ENCODE assay signal across 13 mouse cellular contexts in the genomic region with DNA sequence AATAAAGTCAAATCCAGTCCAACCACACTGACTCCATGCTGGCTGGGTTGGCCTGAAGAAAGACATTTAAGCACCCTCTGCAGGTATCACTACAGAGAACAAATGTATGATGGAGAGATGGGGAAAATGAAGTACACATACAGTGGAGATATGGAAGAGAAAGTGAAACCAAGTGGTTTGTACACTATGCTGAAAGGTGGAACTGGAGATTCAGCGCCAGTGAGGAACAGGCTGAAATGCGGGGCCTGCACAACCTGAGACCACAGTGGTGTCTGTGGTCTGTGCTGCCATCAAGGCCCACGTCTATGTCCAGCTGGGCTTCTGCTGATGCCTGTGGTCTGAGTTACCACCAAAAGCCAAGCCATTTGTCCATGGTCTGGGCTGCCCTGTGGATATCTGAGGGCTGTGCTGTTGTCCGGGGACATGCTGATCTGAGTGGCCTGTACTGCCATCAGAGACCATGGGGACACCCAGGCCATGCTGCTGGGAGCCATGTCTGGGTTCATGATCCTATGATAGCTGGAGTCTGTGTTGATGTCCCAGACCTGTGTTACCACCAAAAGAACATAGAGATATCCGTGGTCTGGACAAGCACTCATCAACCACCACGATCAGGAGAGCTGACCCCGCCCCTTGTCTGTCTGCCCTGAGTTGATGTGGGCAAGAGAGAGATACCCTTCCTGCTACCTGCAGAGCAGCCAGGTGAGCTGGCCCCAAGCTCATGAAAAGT. TPM values are rescaled to one million over a fixed set of nuclear protein-coding genes. Genes with fewer than 3 reads are reported as not detected.
DNase-seq lines count a peak whose midpoint lies in the region; ATAC-seq and TF ChIP-seq lines count a peak whose summit lies in the region.
"Had no signal": no experiment of that assay in that cellular context is flagged by ENCODE, and none has a peak within 500 bp of the region (broad histone marks: within the 10 kb centered on the region; RNA-seq: fewer than 3 reads in every experiment).

No protein-coding gene starts in this region.

- no peaks in the 10 kb centered on the region for H3K27me3 ChIP-seq in spleen, adult 2 months (ENCODE audit: control insufficient read depth, insufficient read depth, low read length)
- H3K27me3 ChIP-seq in embryonic facial prominence, embryonic 13.5 days, result no peaks in the 10 kb centered on the region

- no peak overlapping the region for H3K9ac ChIP-seq in embryonic facial prominence, embryonic 13.5 days
- H3K9ac ChIP-seq: liver, embryonic 14.5 days had no signal

- H3K36me3 ChIP-seq in spleen, adult 2 months (ENCODE audit: control insufficient read depth, insufficient read depth, low read length), result no peaks in the 10 kb centered on the region
- no peaks in the 10 kb centered on the region for H3K36me3 ChIP-seq in embryonic facial prominence, embryonic 13.5 days

- intact Hi-C loops in left cerebral cortex, postnatal 36 days (cut with DNase I), result no loop called here
- intact Hi-C loops in heart, postnatal 14 days (cut with DNase I), result loop anchor here (10.0 kb wide), 1 partner anchor 498 kb away; no protein-coding TSS in a partner anchor

- peak; percentile 15; the same call in 1 of the 2 replicates for ATAC-seq in embryonic facial prominence, embryonic 13.5 days (ENCODE audit: insufficient number of reproducible peaks, insufficient read depth, low FRiP score, low TSS enrichment, low read depth)
- peak; percentile 60 for ATAC-seq in megakaryocyte-erythroid progenitor cell, adult 5-6 weeks (replicated peaks; ENCODE audit: low FRiP score, low TSS enrichment, poor library complexity, severe bottlenecking)

- WGBS in spleen, adult 2 months, result 55% methylated on average over 7 of the region's 7 CpGs
- 93% methylated on average over 7 of the region's 7 CpGs for WGBS in embryonic facial prominence, embryonic 13.5 days

- DNase-seq in spleen, adult 2 months (ENCODE audit: low read depth in 1 of 2, low spot score in 2 of 2), result no peak
- DNase-seq in spleen, postnatal 14 days (ENCODE audit: low spot score in 2 of 2), result no peak
- no peak for DNase-seq in kidney, postnatal 4 days
- DNase-seq in left cerebral cortex, postnatal 36 days (ENCODE audit: low spot score in 2 of 2), result no peak
- no peak for DNase-seq in heart, postnatal 14 days
- DNase-seq: cerebellum, postnatal 10 days; kidney, adult 11 months; right cerebral cortex, postnatal 4 days had no signal

- no peak overlapping the region for H3K4me2 ChIP-seq in embryonic facial prominence, embryonic 13.5 days

- no peak for TF ChIP-seq CTCF in spleen, adult 2 months (IDR thresholded peaks at IDR 0.05; ENCODE audit: extremely low read depth, insufficient read depth, insufficient read length, insufficient replicate concordance)

- H3K4me1 ChIP-seq in spleen, adult 2 months (ENCODE audit: control insufficient read depth, insufficient read depth, insufficient read length), result peaks cover 7% of the 10 kb centered on the region; the same call in 1 of the 2 replicates
- no peaks in the 10 kb centered on the region for H3K4me1 ChIP-seq in embryonic facial prominence, embryonic 13.5 days

- H3K4me3 ChIP-seq in spleen, adult 2 months (ENCODE audit: extremely low read depth, insufficient read depth, insufficient read length), result peak overlapping the region; percentile 9; the same call in 1 of the 2 replicates
- H3K4me3 ChIP-seq in embryonic facial prominence, embryonic 13.5 days, result no peak overlapping the region

- no peak for TF ChIP-seq POLR2A in spleen, adult 2 months (IDR thresholded peaks at IDR 0.05; ENCODE audit: low read depth, low read length)

- no peaks in the 10 kb centered on the region for H3K9me3 ChIP-seq in embryonic facial prominence, embryonic 13.5 days

- H3K27ac ChIP-seq in spleen, adult 2 months (ENCODE audit: insufficient read depth, low read length), result no peak overlapping the region
- H3K27ac ChIP-seq in embryonic facial prominence, embryonic 13.5 days, result no peak overlapping the region
- H3K27ac ChIP-seq: liver, embryonic 14.5 days had no signal

RNA-seq across cellular contexts. Expression of gene Lhx9, which starts 26.0 kb away (rescaled TPM):
- 0.05 and 0.07 TPM in 2 replicates for polyA plus RNA-seq in spleen, adult 2 months (2012; rRNA removed)
- 0.66 and 0.73 TPM in 2 replicates for polyA plus RNA-seq in embryonic facial prominence, embryonic 13.5 days (2015; fragmentation: Nextera tagmentation; extraction: Ambion mirVana)
- not detected in 2 replicates for total RNA-seq in megakaryocyte-erythroid progenitor cell, adult 5-6 weeks (2014; fragmentation: Nextera tagmentation)
- total RNA-seq in megakaryocyte-erythroid progenitor cell, adult 5-6 weeks (2017), result not detected in 2 replicates
- total RNA-seq in left cerebral cortex, postnatal 36 days (2021), result 1 to 10 TPM in 1 of 2 experiments, under 1 TPM in 1; 0.27 to 1.2 TPM
- total RNA-seq in heart, postnatal 14 days (2021), result under 1 TPM in 1 of 2 experiments, not detected in 1; 0.24 TPM
- total RNA-seq: gastrocnemius, postnatal 4 days; heart, postnatal 25 days had no signal

RNA-seq across cellular contexts. Expression of gene 2310009B15Rik, which starts 34.2 kb away (rescaled TPM):
- polyA plus RNA-seq in spleen, adult 2 months (2012; rRNA removed), result 15.3 and 21.2 TPM in 2 replicates
- polyA plus RNA-seq in embryonic facial prominence, embryonic 13.5 days (2015; fragmentation: Nextera tagmentation; extraction: Ambion mirVana), result 36.3 and 42.6 TPM in 2 replicates
- 25.1 and 36.4 TPM in 2 replicates for total RNA-seq in megakaryocyte-erythroid progenitor cell, adult 5-6 weeks (2014; fragmentation: Nextera tagmentation)
- 21.0 and 23.2 TPM in 2 replicates for total RNA-seq in megakaryocyte-erythroid progenitor cell, adult 5-6 weeks (2017)
- total RNA-seq in left cerebral cortex, postnatal 36 days (2021), result 10 to 100 TPM; 13.3 to 18.0 TPM
- total RNA-seq in heart, postnatal 14 days (2021), result 10 to 100 TPM in 1 of 2 experiments, 1 to 10 TPM in 1; 9.4 to 11.1 TPM
